Mouse (Mus musculus) neural tube, embryonic 13.5 days (tissue): ENCODE measurements at regions not wholly inside any gene's neighbourhood (a gene's known extent, or its start where the extent isn't known, plus 50 kb on each side); places are given as distances from the start of the nearest gene placed in this dataset.
A peak's percentile ranks its signal among the peaks of the same experiment; 100 is the strongest.

Source experiments
- ATAC-seq: fragments of 200-750 bp; cut with Nextera tagmentation; 2 replicates; pipeline ENCODE4 v1.8.0; 2017; ENCODE audit warnings: low read depth, mild to moderate bottlenecking, moderate TSS enrichment, moderate library complexity
- H3K27ac ChIP-seq: fragments of 300-500 bp; sonication (generic); replicated peaks from 2 replicates; pipeline ENCODE4 v1.5.1; 2015; ENCODE audit warnings: moderate library complexity, mild to moderate bottlenecking, inconsistent platforms
- H3K27me3 ChIP-seq: fragments of 300-500 bp; sonication (generic); 2 replicates; pipeline ENCODE4 v1.6.1; 2015; ENCODE audit warnings: mild to moderate bottlenecking, inconsistent platforms
- H3K36me3 ChIP-seq: fragments of 300-500 bp; sonication (generic); 2 replicates; pipeline ENCODE4 v1.6.1; 2015; ENCODE audit warnings: mild to moderate bottlenecking, inconsistent platforms
- H3K4me1 ChIP-seq: fragments of 300-500 bp; sonication (generic); replicated peaks from 2 replicates; pipeline ENCODE4 v1.6.1; 2015; ENCODE audit warnings: inconsistent platforms
- H3K4me2 ChIP-seq: fragments of 300-500 bp; sonication (generic); 2 replicates; pipeline ENCODE4 v1.6.1; 2015; ENCODE audit warnings: inconsistent platforms, mild to moderate bottlenecking, moderate library complexity
- H3K4me3 ChIP-seq: fragments of 300-500 bp; sonication (generic); 2 replicates; pipeline ENCODE4 v1.5.1; 2015; ENCODE audit warnings: mild to moderate bottlenecking, inconsistent platforms
- H3K9ac ChIP-seq: fragments of 300-500 bp; sonication (generic); 2 replicates; pipeline ENCODE4 v1.6.1; 2015; ENCODE audit warnings: moderate library complexity, mild to moderate bottlenecking, inconsistent platforms
- H3K9me3 ChIP-seq: fragments of 300-500 bp; sonication (generic); 2 replicates; pipeline ENCODE4 v1.6.1; 2016; ENCODE audit warnings: inconsistent platforms
- WGBS: fragments of 180-500 bp; shearing (Covaris S2); methylation state at CpG from one replicate; pipeline ENCODE4 v1.1.7; 2015; 5-methylcytosine and 5-hydroxymethylcytosine counted together

DNA sequence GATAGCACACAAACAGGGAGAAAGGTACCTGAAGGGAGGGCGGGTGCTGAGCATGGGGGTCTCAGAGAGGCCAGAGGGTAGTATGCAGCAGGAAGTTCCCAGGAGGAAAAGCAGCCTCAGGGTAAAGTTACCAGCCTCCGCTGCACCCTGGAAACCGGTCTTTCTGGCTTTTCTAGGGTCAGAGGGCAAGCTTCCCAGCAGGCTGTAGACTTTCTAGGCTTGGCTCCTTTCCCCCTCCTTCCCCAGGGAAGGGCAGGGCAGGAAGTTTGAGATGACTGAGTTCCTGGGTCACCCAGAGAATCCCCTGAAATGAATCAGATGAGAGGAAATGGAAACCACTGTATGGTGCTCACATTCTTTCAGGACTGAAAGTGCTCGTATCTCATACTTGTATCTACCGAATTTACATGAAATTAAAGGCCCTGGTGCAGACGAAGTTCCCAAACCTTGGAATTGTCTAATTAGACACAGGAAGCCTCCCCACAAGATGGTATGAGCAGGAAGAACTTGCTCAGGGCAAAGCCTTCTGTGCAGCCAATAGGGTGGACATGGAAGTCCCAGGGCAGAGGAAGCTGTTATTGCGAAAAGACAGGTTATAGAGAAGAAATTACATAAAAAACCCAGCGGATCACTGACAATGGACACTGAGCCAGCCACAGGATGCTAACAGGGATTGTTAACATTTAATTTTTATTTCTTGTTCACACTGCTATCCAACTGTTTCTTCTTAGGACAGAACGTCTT, 114.9 kb downstream of the Bcl2l11 start:
- Histone ChIP-seq H3K36me3 (no peaks in the 10 kb centered on the region), H3K27ac (no peak overlapping the region), H3K4me2 (no peak overlapping the region), H3K4me1 (peaks cover 17% of the 10 kb centered on the region), H3K9ac (no peak overlapping the region), H3K27me3 (no peaks in the 10 kb centered on the region), H3K9me3 (no peaks in the 10 kb centered on the region), H3K4me3 (no peak overlapping the region)
- WGBS, result 30% methylated on average over 9 of the region's 9 CpGs
- ATAC-seq, result no peak

- Histone ChIP-seq H3K4me1 (peaks cover 19% of the 10 kb centered on the region), H3K27me3 (no peaks in the 10 kb centered on the region), H3K27ac (no peak overlapping the region), H3K9me3 (no peaks in the 10 kb centered on the region), H3K9ac (no peak overlapping the region), H3K4me2 (no peak overlapping the region), H3K4me3 (no peak overlapping the region), H3K36me3 (no peaks in the 10 kb centered on the region)
- ATAC-seq, result no peak
- 4% methylated on average over 3 of the region's 3 CpGs for WGBS
Observed at GRCm38 (mm10) chr2:128241280-128241665, 115.4 kb downstream of the Bcl2l11 start.

DNA sequence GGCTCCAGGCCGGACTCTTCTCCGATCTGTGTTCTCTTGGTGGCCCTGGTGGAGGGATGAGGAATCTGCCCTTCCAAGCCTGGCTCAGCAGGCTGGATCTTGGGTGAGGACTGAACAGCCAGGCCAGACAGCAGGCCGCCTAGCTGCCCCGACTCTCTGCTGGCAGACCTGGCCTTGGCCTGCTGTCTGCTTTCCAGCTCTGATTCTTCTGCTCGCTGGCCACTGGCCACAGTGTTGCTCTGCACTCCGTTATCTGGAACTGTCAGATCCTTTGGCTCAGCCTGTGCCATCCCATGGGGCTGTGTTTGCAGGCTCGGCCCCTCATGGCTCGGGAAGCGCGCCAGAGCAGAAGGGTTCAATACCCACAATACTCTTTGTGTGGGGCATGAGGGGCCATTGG, 119.7 kb downstream of the Bcl2l11 start:
- Histone ChIP-seq H3K27ac (no peak overlapping the region), H3K27me3 (no peaks in the 10 kb centered on the region), H3K4me3 (no peak overlapping the region), H3K4me1 (peaks cover 17% of the 10 kb centered on the region), H3K9ac (no peak overlapping the region), H3K36me3 (no peaks in the 10 kb centered on the region), H3K9me3 (no peaks in the 10 kb centered on the region), H3K4me2 (no peak overlapping the region)
- ATAC-seq, result peak; percentile 82; the same call in 1 of the 2 replicates
- WGBS, result 48% methylated on average over 10 of the region's 10 CpGs

DNA sequence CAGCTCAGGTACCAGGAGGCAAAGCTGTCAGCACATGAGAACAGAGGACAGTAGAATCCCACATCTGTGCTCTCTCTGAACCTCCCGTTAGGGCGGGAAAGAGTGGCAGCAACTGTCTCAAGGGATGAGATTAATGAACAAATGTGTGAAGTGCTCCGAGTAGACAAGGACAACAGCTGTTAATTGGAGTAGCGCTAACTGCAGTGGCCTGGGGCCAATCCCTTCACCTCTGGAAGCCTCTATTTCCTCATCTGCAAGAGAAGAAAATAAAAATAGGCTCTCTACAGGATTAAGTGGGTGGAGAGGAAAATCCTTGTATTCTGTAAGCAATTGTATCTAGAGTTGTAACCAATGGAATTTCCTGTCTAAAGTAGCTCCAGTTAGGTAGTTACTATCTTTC, 122.1 kb downstream of the Bcl2l11 start:
- Histone ChIP-seq H3K36me3 (no peaks in the 10 kb centered on the region), H3K9me3 (no peaks in the 10 kb centered on the region), H3K4me2 (no peak overlapping the region), H3K4me1 (peaks cover 7% of the 10 kb centered on the region), H3K27me3 (no peaks in the 10 kb centered on the region), H3K4me3 (no peak overlapping the region), H3K9ac (no peak overlapping the region), H3K27ac (no peak overlapping the region)
- 35% methylated on average over 4 of the region's 4 CpGs for WGBS
- ATAC-seq, result no peak

DNA sequence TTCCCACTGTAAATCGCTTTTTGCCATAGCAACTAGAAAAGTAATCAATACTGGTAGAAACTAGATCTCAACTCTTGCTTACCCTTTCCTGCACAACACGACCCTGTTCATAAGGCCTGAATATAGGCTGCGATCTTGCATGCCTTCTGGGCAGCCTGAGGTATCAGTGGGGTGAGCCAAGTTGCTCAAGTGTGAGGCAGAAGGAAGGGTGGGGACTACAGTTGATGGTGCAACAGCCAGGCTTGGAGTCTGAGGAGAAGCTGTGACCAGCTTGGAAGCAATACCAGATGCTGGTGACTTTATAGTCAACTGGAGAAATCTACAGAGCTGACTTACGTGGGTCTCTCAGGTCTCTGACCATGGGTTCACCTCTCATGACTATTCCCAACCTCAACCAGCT, 123.3 kb downstream of the Bcl2l11 start:
- Histone ChIP-seq H3K4me1 (peaks cover 7% of the 10 kb centered on the region), H3K27me3 (no peaks in the 10 kb centered on the region), H3K27ac (no peak overlapping the region), H3K9ac (no peak overlapping the region), H3K9me3 (no peaks in the 10 kb centered on the region), H3K4me3 (no peak overlapping the region), H3K36me3 (no peaks in the 10 kb centered on the region), H3K4me2 (no peak overlapping the region)
- 89% methylated on average over 4 of the region's 4 CpGs for WGBS
- no peak for ATAC-seq

- Histone ChIP-seq H3K9ac (no peak overlapping the region), H3K36me3 (no peaks in the 10 kb centered on the region), H3K4me1 (peaks cover 7% of the 10 kb centered on the region), H3K4me2 (no peak overlapping the region), H3K27ac (no peak overlapping the region), H3K4me3 (no peak overlapping the region), H3K27me3 (no peaks in the 10 kb centered on the region), H3K9me3 (no peaks in the 10 kb centered on the region)
- no peak for ATAC-seq
- 88% methylated on average over 2 of the region's 2 CpGs for WGBS
Observed at GRCm38 (mm10) chr2:128249607-128250006, 123.8 kb downstream of the Bcl2l11 start.

DNA sequence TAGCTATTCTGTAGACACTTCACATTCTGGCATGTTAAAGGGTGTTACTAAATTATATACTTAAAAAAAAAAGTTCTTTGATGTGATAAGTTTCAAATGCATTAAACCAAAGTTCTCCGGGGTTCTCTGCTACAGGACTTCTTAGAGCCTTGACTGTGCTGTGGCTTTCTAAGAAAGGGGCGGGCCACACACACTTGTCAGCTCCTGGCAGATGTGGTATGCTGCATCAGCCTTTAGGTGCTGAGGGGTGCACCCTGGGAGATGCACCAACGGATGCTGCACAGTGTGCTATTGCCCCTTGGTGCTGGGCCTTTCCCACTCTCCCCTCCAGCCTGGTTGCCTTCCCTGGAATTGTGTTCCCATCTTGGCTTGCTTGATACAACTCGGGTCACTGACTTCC, 125.0 kb downstream of the Bcl2l11 start:
- Histone ChIP-seq H3K9me3 (no peaks in the 10 kb centered on the region), H3K4me2 (no peak overlapping the region), H3K27ac (no peak overlapping the region), H3K9ac (no peak overlapping the region), H3K4me1 (peaks cover 1% of the 10 kb centered on the region; the same call in 1 of the 2 replicates), H3K4me3 (no peak overlapping the region), H3K36me3 (no peaks in the 10 kb centered on the region), H3K27me3 (no peaks in the 10 kb centered on the region)
- no peak for ATAC-seq
- 85% methylated on average over 4 of the region's 4 CpGs for WGBS

- no peak for ATAC-seq
- H3K4me2 ChIP-seq, result no peak overlapping the region
- H3K27ac ChIP-seq, result no peak overlapping the region
- H3K4me3 ChIP-seq, result no peak overlapping the region
- H3K36me3 ChIP-seq, result no peaks in the 10 kb centered on the region
- no peaks in the 10 kb centered on the region for H3K9me3 ChIP-seq
- H3K27me3 ChIP-seq, result no peaks in the 10 kb centered on the region
- H3K4me1 ChIP-seq, result no peaks in the 10 kb centered on the region
- WGBS, result 78% methylated on average over 6 of the region's 6 CpGs
- no peak overlapping the region for H3K9ac ChIP-seq
Observed at GRCm38 (mm10) chr2:128256651-128257050, 130.8 kb downstream of the Bcl2l11 start.

- Histone ChIP-seq H3K9ac (no peak overlapping the region), H3K4me1 (no peaks in the 10 kb centered on the region), H3K4me2 (no peak overlapping the region), H3K27me3 (no peaks in the 10 kb centered on the region), H3K27ac (no peak overlapping the region), H3K36me3 (no peaks in the 10 kb centered on the region), H3K4me3 (no peak overlapping the region), H3K9me3 (no peaks in the 10 kb centered on the region)
- 89% methylated on average over 9 of the region's 9 CpGs for WGBS
- no peak for ATAC-seq
Observed at GRCm38 (mm10) chr2:128257262-128257661, 131.4 kb downstream of the Bcl2l11 start.

DNA sequence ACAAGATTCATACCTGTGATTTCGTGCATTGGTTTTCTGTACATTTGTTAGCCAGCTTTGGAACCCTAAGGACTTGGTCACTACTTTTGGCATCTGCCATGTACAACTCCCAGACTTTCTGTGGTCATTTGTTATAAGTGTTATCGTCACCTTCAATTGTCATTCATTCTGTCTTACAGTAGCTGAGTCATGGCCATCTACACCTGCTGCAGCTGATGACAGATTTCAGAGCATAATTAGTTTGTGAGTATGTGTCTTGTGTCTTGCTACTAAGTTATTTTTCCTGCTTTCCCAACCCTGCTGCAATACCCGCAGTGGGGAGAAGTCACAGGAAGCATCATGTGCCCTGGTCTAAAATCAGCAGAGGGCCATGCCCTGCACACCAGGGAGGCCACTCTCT, 138.0 kb downstream of the Bcl2l11 start:
- H3K27ac ChIP-seq, result no peak overlapping the region
- WGBS, result 88% methylated on average over 3 of the region's 3 CpGs
- no peaks in the 10 kb centered on the region for H3K4me1 ChIP-seq

GRCm38 (mm10) chr2:128265014-128265990, 139.5 kb downstream of the Bcl2l11 start:
- 47% methylated on average over 9 of the region's 9 CpGs for WGBS
- no peaks in the 10 kb centered on the region for H3K4me1 ChIP-seq
- no peaks in the 10 kb centered on the region for H3K27me3 ChIP-seq
- H3K27ac ChIP-seq, result no peak overlapping the region
- H3K4me2 ChIP-seq, result no peak overlapping the region
- H3K9me3 ChIP-seq, result no peaks in the 10 kb centered on the region
- no peak for ATAC-seq
- H3K4me3 ChIP-seq, result no peak overlapping the region
- H3K9ac ChIP-seq, result no peak overlapping the region
- H3K36me3 ChIP-seq, result no peaks in the 10 kb centered on the region

More for the DNA sequence above, 138.0 kb downstream of the Bcl2l11 start:
- no peak overlapping the region for H3K4me3 ChIP-seq
- H3K4me2 ChIP-seq, result no peak overlapping the region
- no peaks in the 10 kb centered on the region for H3K36me3 ChIP-seq
- no peak for ATAC-seq
- no peaks in the 10 kb centered on the region for H3K9me3 ChIP-seq
- H3K27me3 ChIP-seq, result no peaks in the 10 kb centered on the region
- H3K9ac ChIP-seq, result no peak overlapping the region

GRCm38 (mm10) chr2:128270377-128271129, 144.7 kb downstream of the Bcl2l11 start:
- peaks cover 3% of the 10 kb centered on the region; the same call in 1 of the 2 replicates for H3K4me1 ChIP-seq
- no peak overlapping the region for H3K4me3 ChIP-seq
- H3K36me3 ChIP-seq, result no peaks in the 10 kb centered on the region
- H3K4me2 ChIP-seq, result no peak overlapping the region
- no peak overlapping the region for H3K9ac ChIP-seq
- no peaks in the 10 kb centered on the region for H3K27me3 ChIP-seq
- no peaks in the 10 kb centered on the region for H3K9me3 ChIP-seq
- ATAC-seq, result no peak
- H3K27ac ChIP-seq, result no peak overlapping the region
- WGBS, result 74% methylated on average over 9 of the region's 9 CpGs
